Mouse (Mus musculus): ENCODE results near the gene Asap2. TPM values are rescaled to one million over a fixed set of nuclear protein-coding genes. Genes with fewer than 3 reads are reported as not detected.

Gene Asap2
- polyA plus RNA-seq, 1 experiment from 2014 or later: 7.6 TPM

- peaks cover 21% of the 10 kb centered on the region for H3K4me1 ChIP-seq
- H3K4me3 ChIP-seq (replicated peaks): no peak overlapping the region
- H3K36me3 ChIP-seq: peaks cover 31% of the 10 kb centered on the region
- H3K27ac ChIP-seq (replicated peaks): no peak overlapping the region
- no peak overlapping the region for H3K9ac ChIP-seq
- no peaks in the 10 kb centered on the region for H3K27me3 ChIP-seq
- no peak for ATAC-seq (ENCODE audit: insufficient number of reproducible peaks, low FRiP score, low TSS enrichment, low read depth)
- WGBS: 91% methylated on average over 3 of the region's 3 CpGs
- no peaks in the 10 kb centered on the region for H3K9me3 ChIP-seq (replicated peaks)
- no peak overlapping the region for H3K4me2 ChIP-seq (replicated peaks)
Measured at GRCm38 (mm10) chr12:21288716-21289395, 298.6 kb downstream of the Asap2 start.

- H3K4me1 ChIP-seq: peaks cover 21% of the 10 kb centered on the region
- H3K9ac ChIP-seq: no peak overlapping the region
- H3K27me3 ChIP-seq: no peaks in the 10 kb centered on the region
- WGBS: 77% methylated on average over 6 of the region's 6 CpGs
- no peak overlapping the region for H3K4me3 ChIP-seq (replicated peaks)
- ATAC-seq (ENCODE audit: insufficient number of reproducible peaks, low FRiP score, low TSS enrichment, low read depth): no peak
- no peaks in the 10 kb centered on the region for H3K9me3 ChIP-seq (replicated peaks)
- peaks cover 39% of the 10 kb centered on the region for H3K36me3 ChIP-seq
- H3K4me2 ChIP-seq (replicated peaks): no peak overlapping the region
- no peak overlapping the region for H3K27ac ChIP-seq (replicated peaks)
Measured at GRCm38 (mm10) chr12:21289651-21290050, 299.4 kb downstream of the Asap2 start.

GRCm38 (mm10) chr12:21298856-21299255, 308.6 kb downstream of the Asap2 start:
- Histone ChIP-seq H3K4me2 (replicated peaks) (no peak overlapping the region), H3K4me3 (replicated peaks) (no peak overlapping the region), H3K27me3 (no peaks in the 10 kb centered on the region), H3K9ac (no peak overlapping the region), H3K9me3 (replicated peaks) (no peaks in the 10 kb centered on the region), H3K36me3 (peaks cover 90% of the 10 kb centered on the region), H3K27ac (replicated peaks) (no peak overlapping the region), H3K4me1 (no peaks in the 10 kb centered on the region)
- 94% methylated on average over 11 of the region's 11 CpGs for WGBS
- no peak for ATAC-seq (ENCODE audit: insufficient number of reproducible peaks, low FRiP score, low TSS enrichment, low read depth)

DNA sequence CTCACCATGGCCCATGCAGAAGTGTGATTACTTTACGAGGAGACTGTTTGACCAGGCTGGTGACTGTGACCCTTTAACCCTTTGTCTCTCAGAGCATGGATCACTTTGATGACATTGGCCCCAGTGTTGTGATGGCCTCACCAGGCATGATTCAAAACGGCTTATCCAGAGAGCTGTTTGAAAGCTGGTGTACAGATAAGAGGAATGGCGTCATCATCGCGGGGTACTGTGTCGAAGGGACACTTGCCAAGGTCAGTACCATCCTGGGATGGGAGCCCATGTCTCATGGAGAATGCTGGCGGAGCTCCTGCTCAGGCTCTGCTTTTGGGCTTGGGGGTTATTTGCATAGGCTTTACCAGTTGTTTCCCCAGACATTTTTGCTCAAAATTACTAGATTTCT, 311.1 kb downstream of the Asap2 start:
- 91% methylated on average over 7 of the region's 7 CpGs for WGBS
- no peaks in the 10 kb centered on the region for H3K9me3 ChIP-seq (replicated peaks)
- H3K36me3 ChIP-seq: peaks cover 88% of the 10 kb centered on the region
- ATAC-seq (ENCODE audit: insufficient number of reproducible peaks, low FRiP score, low TSS enrichment, low read depth): no peak
- no peaks in the 10 kb centered on the region for H3K27me3 ChIP-seq
- no peak overlapping the region for H3K27ac ChIP-seq (replicated peaks)
- no peak overlapping the region for H3K4me3 ChIP-seq (replicated peaks)
- H3K4me2 ChIP-seq (replicated peaks): no peak overlapping the region
- no peak overlapping the region for H3K9ac ChIP-seq
- H3K4me1 ChIP-seq: no peaks in the 10 kb centered on the region

- no peak for ATAC-seq (ENCODE audit: insufficient number of reproducible peaks, low FRiP score, low TSS enrichment, low read depth)
- no peaks in the 10 kb centered on the region for H3K4me1 ChIP-seq
- H3K9me3 ChIP-seq (replicated peaks): no peaks in the 10 kb centered on the region
- H3K27me3 ChIP-seq: no peaks in the 10 kb centered on the region
- H3K4me2 ChIP-seq (replicated peaks): no peak overlapping the region
- no peak overlapping the region for H3K4me3 ChIP-seq (replicated peaks)
- H3K36me3 ChIP-seq: peaks cover 88% of the 10 kb centered on the region
- no peak overlapping the region for H3K27ac ChIP-seq (replicated peaks)
- H3K9ac ChIP-seq: no peak overlapping the region
- 83% methylated on average over 8 of the region's 8 CpGs for whole genome bisulfite sequencing
Measured at GRCm38 (mm10) chr12:21301932-21302331, 311.7 kb downstream of the Asap2 start.

- H3K4me3 ChIP-seq (replicated peaks): no peak overlapping the region
- no peaks in the 10 kb centered on the region for H3K27me3 ChIP-seq
- no peaks in the 10 kb centered on the region for H3K9me3 ChIP-seq (replicated peaks)
- no peak overlapping the region for H3K27ac ChIP-seq (replicated peaks)
- 85% methylated on average over 5 of the region's 5 CpGs for WGBS
- no peak overlapping the region for H3K4me2 ChIP-seq (replicated peaks)
- ATAC-seq (ENCODE audit: insufficient number of reproducible peaks, low FRiP score, low TSS enrichment, low read depth): no peak
- H3K9ac ChIP-seq: no peak overlapping the region
- peaks cover 88% of the 10 kb centered on the region for H3K36me3 ChIP-seq
- H3K4me1 ChIP-seq: no peaks in the 10 kb centered on the region
Measured at GRCm38 (mm10) chr12:21302361-21302783, 312.1 kb downstream of the Asap2 start.

DNA sequence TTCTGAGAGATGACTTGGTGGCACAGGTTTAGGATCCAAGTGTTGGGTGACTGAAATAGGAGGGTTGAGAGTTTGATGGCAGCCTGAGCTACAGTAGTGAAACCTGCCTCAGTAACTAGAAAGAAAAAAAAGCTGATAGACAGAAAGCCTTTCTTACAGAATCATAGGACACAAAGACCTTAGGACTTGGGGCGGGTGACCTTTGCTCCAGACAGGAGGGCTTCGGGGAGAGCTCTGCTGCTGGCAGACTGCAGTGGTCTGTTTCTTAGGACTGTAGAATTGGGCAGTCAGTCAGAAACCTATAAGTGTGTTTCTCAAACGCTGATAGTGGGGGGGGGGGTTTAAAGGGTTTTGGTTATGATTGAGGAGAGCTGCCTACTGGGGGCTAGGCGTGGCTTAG, 315.5 kb downstream of the Asap2 start:
- H3K4me1 ChIP-seq: no peaks in the 10 kb centered on the region
- no peak for ATAC-seq (ENCODE audit: insufficient number of reproducible peaks, low FRiP score, low TSS enrichment, low read depth)
- H3K4me3 ChIP-seq (replicated peaks): no peak overlapping the region
- no peak overlapping the region for H3K4me2 ChIP-seq (replicated peaks)
- H3K27ac ChIP-seq (replicated peaks): no peak overlapping the region
- no peak overlapping the region for H3K9ac ChIP-seq
- H3K27me3 ChIP-seq: no peaks in the 10 kb centered on the region
- no peaks in the 10 kb centered on the region for H3K9me3 ChIP-seq (replicated peaks)
- H3K36me3 ChIP-seq: peaks cover 92% of the 10 kb centered on the region
- WGBS: 85% methylated on average over 4 of the region's 4 CpGs

DNA sequence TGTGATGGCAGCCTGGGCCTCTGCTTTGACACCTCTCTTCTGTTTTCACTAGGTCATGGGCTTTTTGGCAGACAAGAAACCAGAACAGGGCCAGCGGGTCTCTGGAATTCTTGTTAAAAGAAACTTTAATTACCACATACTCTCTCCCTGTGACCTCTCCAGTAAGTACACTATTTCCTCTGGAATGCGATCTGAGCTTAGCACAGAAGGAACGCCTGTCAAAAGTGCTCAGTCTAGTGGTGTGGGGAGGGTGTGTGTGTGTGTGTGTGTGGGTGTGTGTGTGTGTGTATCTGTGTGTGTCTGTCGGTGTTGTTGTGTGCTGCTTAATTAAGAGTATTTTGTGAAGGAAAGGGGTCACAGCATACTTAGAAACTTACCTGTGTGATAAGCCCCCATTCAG, 316.5 kb downstream of the Asap2 start:
- no peak overlapping the region for H3K27ac ChIP-seq (replicated peaks)
- H3K4me2 ChIP-seq (replicated peaks): no peak overlapping the region
- H3K4me3 ChIP-seq (replicated peaks): no peak overlapping the region
- no peak overlapping the region for H3K9ac ChIP-seq
- WGBS: 77% methylated on average over 4 of the region's 4 CpGs
- H3K36me3 ChIP-seq: peaks cover 93% of the 10 kb centered on the region
- H3K27me3 ChIP-seq: no peaks in the 10 kb centered on the region
- H3K9me3 ChIP-seq (replicated peaks): no peaks in the 10 kb centered on the region
- no peaks in the 10 kb centered on the region for H3K4me1 ChIP-seq
- no peak for ATAC-seq (ENCODE audit: insufficient number of reproducible peaks, low FRiP score, low TSS enrichment, low read depth)

DNA sequence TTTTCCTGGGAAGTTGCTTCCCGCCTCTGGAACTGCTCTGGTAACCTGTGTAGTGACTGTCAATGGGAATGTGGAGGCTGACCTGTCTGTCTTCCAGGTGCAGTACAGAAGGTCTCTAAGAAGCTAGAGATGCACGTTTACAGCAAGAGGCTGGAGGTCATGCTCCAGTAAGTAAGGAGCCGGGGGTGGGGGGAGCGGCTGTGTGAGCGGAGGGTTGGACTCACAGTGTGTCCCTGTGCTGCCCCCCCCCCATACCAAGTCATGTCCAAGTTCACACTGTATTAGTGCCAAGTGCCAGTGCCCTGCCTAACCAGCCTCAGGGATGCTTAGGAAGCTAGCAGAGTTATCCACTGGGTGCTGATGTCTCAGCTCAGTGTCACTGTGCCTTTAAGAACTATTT, 321.9 kb downstream of the Asap2 start:
- Histone ChIP-seq H3K4me3 (replicated peaks) (no peak overlapping the region), H3K9ac (no peak overlapping the region), H3K4me2 (replicated peaks) (no peak overlapping the region), H3K4me1 (peaks cover 4% of the 10 kb centered on the region; the same call in 1 of the 2 replicates), H3K9me3 (replicated peaks) (no peaks in the 10 kb centered on the region), H3K27ac (replicated peaks) (no peak overlapping the region), H3K36me3 (peaks cover 77% of the 10 kb centered on the region), H3K27me3 (no peaks in the 10 kb centered on the region)
- 84% methylated on average over 5 of the region's 5 CpGs for WGBS
- ATAC-seq (ENCODE audit: insufficient number of reproducible peaks, low FRiP score, low TSS enrichment, low read depth): no peak

DNA sequence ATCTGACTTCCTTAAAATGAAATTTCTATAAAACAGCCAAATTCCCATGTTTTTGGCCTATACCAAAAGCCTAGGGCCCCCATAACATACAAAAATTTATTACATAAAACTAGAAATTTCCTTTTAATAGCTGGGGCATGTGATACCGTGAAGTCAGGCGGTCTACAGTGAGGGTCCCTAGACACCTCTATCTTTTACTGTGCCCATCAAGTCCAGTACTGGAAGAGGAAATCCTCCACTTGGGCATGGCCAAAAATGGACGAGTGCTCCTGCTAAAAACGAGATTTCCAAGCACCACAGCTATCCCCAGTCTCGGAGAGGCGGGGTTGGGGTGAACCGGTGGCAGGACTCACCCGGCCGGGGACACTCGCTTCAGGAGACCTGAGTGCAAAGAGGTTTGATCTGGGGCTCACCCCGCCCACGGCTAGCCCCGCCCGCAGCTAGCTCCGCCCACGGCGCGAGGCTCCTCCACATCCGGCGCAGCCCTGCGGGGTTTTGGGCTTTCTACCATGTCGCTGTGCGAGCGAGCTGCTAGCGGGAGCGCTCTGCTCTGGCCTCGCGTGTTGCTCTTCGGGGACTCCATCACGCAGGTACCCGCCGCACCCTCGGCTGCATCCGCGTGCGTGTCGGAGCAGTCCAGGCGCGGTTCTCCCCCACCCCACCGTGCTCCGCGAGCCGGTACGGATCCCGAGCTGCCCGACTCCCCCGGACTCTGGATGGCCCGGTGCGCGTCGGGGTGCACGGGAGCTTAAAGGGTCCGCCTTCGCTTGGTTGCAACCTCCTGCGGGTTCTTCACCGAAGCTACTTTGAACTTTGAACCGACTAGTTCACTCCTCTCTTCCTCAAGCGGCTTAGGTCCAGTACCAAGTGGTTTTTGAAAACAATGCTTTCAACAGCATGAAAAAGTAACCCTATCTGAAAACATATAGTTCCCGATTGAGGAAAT, 325.9 kb downstream of the Asap2 start, which contains the start of gene Iah1:
TSS of gene Iah1 (plus strand) at position 467 of the 946 bp plus-strand sequence.
- ATAC-seq (ENCODE audit: insufficient number of reproducible peaks, low FRiP score, low TSS enrichment, low read depth): peak; percentile 92
- Histone ChIP-seq H3K9me3 (replicated peaks) (no peaks in the 10 kb centered on the region), H3K27me3 (no peaks in the 10 kb centered on the region), H3K4me1 (peaks cover 8% of the 10 kb centered on the region; the same call in 1 of the 2 replicates), H3K27ac (replicated peaks) (peak within 1 kb of the TSS; percentile 81), H3K4me3 (replicated peaks) (peak within 1 kb of the TSS; percentile 73), H3K36me3 (peaks cover 54% of the 10 kb centered on the region), H3K9ac (peak within 1 kb of the TSS; percentile 61), H3K4me2 (replicated peaks) (peak within 1 kb of the TSS; percentile 67)
- 2% methylated on average over 59 of the region's 59 CpGs for WGBS

DNA sequence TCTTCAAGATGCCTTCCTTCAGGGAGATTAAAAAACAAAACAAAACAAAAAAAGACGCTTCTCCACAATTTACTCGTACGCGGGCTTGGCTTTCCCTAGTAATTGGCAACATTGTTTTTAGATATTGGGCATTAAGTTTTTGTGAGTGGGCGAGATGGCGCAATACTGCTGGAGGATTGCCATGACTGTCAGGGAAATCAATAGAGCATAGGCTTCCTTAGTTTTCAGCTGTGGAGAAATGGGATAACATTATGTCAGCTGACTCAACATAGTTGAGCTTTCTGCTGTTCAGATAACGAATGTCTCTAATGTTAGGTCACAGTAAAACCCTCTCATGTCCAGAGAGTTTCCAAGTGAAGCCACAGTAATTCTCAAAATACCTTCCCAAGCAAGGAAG, 326.6 kb downstream of the Asap2 start:
- Histone ChIP-seq H3K36me3 (peaks cover 52% of the 10 kb centered on the region), H3K4me1 (peaks cover 8% of the 10 kb centered on the region; the same call in 1 of the 2 replicates), H3K9me3 (replicated peaks) (no peaks in the 10 kb centered on the region), H3K4me3 (replicated peaks) (peak overlapping the region; percentile 73), H3K9ac (peak overlapping the region; percentile 61; the same call in 1 of the 2 replicates), H3K27ac (replicated peaks) (peak overlapping the region; percentile 81; the same call in 1 of the 2 replicates), H3K27me3 (no peaks in the 10 kb centered on the region), H3K4me2 (replicated peaks) (peak overlapping the region; percentile 67)
- WGBS: 21% methylated on average over 7 of the region's 7 CpGs
- no peak for ATAC-seq (ENCODE audit: insufficient number of reproducible peaks, low FRiP score, low TSS enrichment, low read depth)
